Mouse (Mus musculus): ENCODE data around the gene Zfp46.

Gene Zfp46

GRCm38 (mm10) chr4:136266716-136267343 lies 17.7 kb upstream of the Zfp46 start:
- ATAC-seq (ENCODE audit: low TSS enrichment), result no peak

- ATAC-seq (ENCODE audit: low TSS enrichment), result no peak
These were observed 15.6 kb upstream of the Zfp46 start for GRCm38 (mm10) chr4:136268912-136269311.

- no peak for ATAC-seq (ENCODE audit: low TSS enrichment)
These were observed 13.8 kb upstream of the Zfp46 start for GRCm38 (mm10) chr4:136270648-136271047.

GRCm38 (mm10) chr4:136281097-136281496 lies 3.4 kb upstream of the Zfp46 start:
- no peak for ATAC-seq (ENCODE audit: low TSS enrichment)

- ATAC-seq (ENCODE audit: low TSS enrichment), result peak; percentile 21; the same call in 1 of the 2 replicates
These were observed 2.9 kb upstream of the Zfp46 start for GRCm38 (mm10) chr4:136281611-136282010.

- ATAC-seq (ENCODE audit: low TSS enrichment), result no peak
These were observed 1.6 kb upstream of the Zfp46 start for GRCm38 (mm10) chr4:136282621-136283480.

GRCm38 (mm10) chr4:136283783-136284182 lies 700 bp upstream of the Zfp46 start:
- ATAC-seq (ENCODE audit: low TSS enrichment), result no peak

GRCm38 (mm10) chr4:136284891-136285290 lies 408 bp downstream of the Zfp46 start:
- ATAC-seq (ENCODE audit: low TSS enrichment), result peak; percentile 9

GRCm38 (mm10) chr4:136285348-136285810 lies 896 bp downstream of the Zfp46 start:
- ATAC-seq (ENCODE audit: low TSS enrichment), result peak; percentile 86

- ATAC-seq (ENCODE audit: low TSS enrichment), result peak; percentile 77
These were observed 1.4 kb downstream of the Zfp46 start for GRCm38 (mm10) chr4:136285811-136286371.

GRCm38 (mm10) chr4:136289918-136290780 lies 5.7 kb downstream of the Zfp46 start:
- no peak for ATAC-seq (ENCODE audit: low TSS enrichment)

- ATAC-seq (ENCODE audit: low TSS enrichment), result no peak
These were observed 6.5 kb downstream of the Zfp46 start for GRCm38 (mm10) chr4:136290781-136291595.

GRCm38 (mm10) chr4:136291692-136292091 lies 7.2 kb downstream of the Zfp46 start:
- ATAC-seq (ENCODE audit: low TSS enrichment), result no peak

- ATAC-seq (ENCODE audit: low TSS enrichment), result no peak
These were observed 11.5 kb downstream of the Zfp46 start for GRCm38 (mm10) chr4:136295941-136296340.

GRCm38 (mm10) chr4:136302462-136302861 lies 18.0 kb downstream of the Zfp46 start:
- ATAC-seq (ENCODE audit: low TSS enrichment), result no peak

- ATAC-seq (ENCODE audit: low TSS enrichment), result no peak
These were observed 19.7 kb downstream of the Zfp46 start for GRCm38 (mm10) chr4:136304181-136304580.

GRCm38 (mm10) chr4:136308355-136308754 lies 23.9 kb downstream of the Zfp46 start:
- no peak for ATAC-seq (ENCODE audit: low TSS enrichment)

GRCm38 (mm10) chr4:136309780-136310179 lies 25.3 kb downstream of the Zfp46 start:
- no peak for ATAC-seq (ENCODE audit: low TSS enrichment)

- ATAC-seq (ENCODE audit: low TSS enrichment), result peak; percentile 100
These were observed 26.0 kb downstream of the Zfp46 start, which contains the start of gene Hnrnpr for GRCm38 (mm10) chr4:136310229-136311041. Gene Hnrnpr (plus strand): TSS chr4:136310942.

All from frontal cortex, adult (tissue).